Mouse (Mus musculus) testis, adult 2 months (tissue): ENCODE data around the gene Gad2. TPM values are rescaled to one million over a fixed set of nuclear protein-coding genes. Genes with fewer than 3 reads are reported as not detected.

Source experiments
- H3K27ac ChIP-seq: fragments of 200-500 bp; 2 replicates; pipeline ENCODE4 v1.5.1; 2012; ENCODE audit warnings: low read depth, low read length; ENCODE audit not compliant: control insufficient read depth, insufficient read depth
- H3K27me3 ChIP-seq: fragments of 200-500 bp; 2 replicates; pipeline ENCODE4 v1.6.1; 2012; ENCODE audit warnings: mild to moderate bottlenecking, low read length, moderate library complexity; ENCODE audit not compliant: control insufficient read depth, insufficient read depth
- H3K36me3 ChIP-seq: fragments of 200-500 bp; 2 replicates; pipeline ENCODE4 v1.6.1; 2012; ENCODE audit warnings: mild to moderate bottlenecking, low read length; ENCODE audit not compliant: control insufficient read depth, insufficient read depth
- H3K4me1 ChIP-seq: fragments of 200-500 bp; 2 replicates; pipeline ENCODE4 v1.6.1; 2012; ENCODE audit warnings: low read length; ENCODE audit not compliant: control insufficient read depth, insufficient read depth
- H3K4me3 ChIP-seq: fragments of 200-500 bp; 2 replicates; pipeline ENCODE4 v1.5.1; 2012; ENCODE audit warnings: low read depth, mild to moderate bottlenecking, low read length, moderate library complexity, mixed read lengths; ENCODE audit not compliant: control insufficient read depth
- CTCF ChIP-seq: fragments of 200-500 bp; IDR thresholded peaks from 2 replicates; pipeline ENCODE4 v1.5.1; 2012; ENCODE audit warnings: low read depth, mild to moderate bottlenecking, inconsistent platforms, low read length, moderate library complexity; ENCODE audit not compliant: control insufficient read depth, insufficient read depth, insufficient replicate concordance
- POLR2A ChIP-seq: fragments of 200-500 bp; IDR thresholded peaks from 2 replicates; pipeline ENCODE4 v1.6.1; 2012; ENCODE audit warnings: low read depth, mild to moderate bottlenecking, inconsistent platforms, low read length, moderate library complexity; ENCODE audit not compliant: control insufficient read depth
- polyA plus RNA-seq: library from polyadenylated mRNA; depleted of rRNA; stranded (reverse); fragments of >200 nt; gene quantifications from 2 replicates; pipeline ENCODE4 v1.2.3, GENCODE M21; 2012

Gad2 gene
- polyA plus RNA-seq, 1 experiment = 0.93 TPM

GRCm38 (mm10) chr2:22663731-22664130 lies 41.7 kb downstream of the Gad2 start:
- H3K27me3 ChIP-seq = no peaks in the 10 kb centered on the region
- TF ChIP-seq POLR2A (no peak), CTCF (no peak)
- H3K4me1 ChIP-seq = no peaks in the 10 kb centered on the region
- H3K36me3 ChIP-seq = no peaks in the 10 kb centered on the region
- no peak overlapping the region for H3K4me3 ChIP-seq
- H3K27ac ChIP-seq = no peak overlapping the region

- H3K27ac ChIP-seq = no peak overlapping the region
- TF ChIP-seq CTCF (no peak), POLR2A (no peak)
- no peaks in the 10 kb centered on the region for H3K36me3 ChIP-seq
- no peaks in the 10 kb centered on the region for H3K27me3 ChIP-seq
- no peaks in the 10 kb centered on the region for H3K4me1 ChIP-seq
- no peak overlapping the region for H3K4me3 ChIP-seq
Measured at GRCm38 (mm10) chr2:22670415-22670814, 48.4 kb downstream of the Gad2 start.

- Histone ChIP-seq H3K27ac (no peak overlapping the region), H3K4me3 (no peak overlapping the region), H3K27me3 (no peaks in the 10 kb centered on the region), H3K4me1 (no peaks in the 10 kb centered on the region), H3K36me3 (no peaks in the 10 kb centered on the region)
- TF ChIP-seq POLR2A (no peak), CTCF (no peak)
Measured at GRCm38 (mm10) chr2:22671348-22671747, 49.3 kb downstream of the Gad2 start.

GRCm38 (mm10) chr2:22677066-22677465 lies 55.1 kb downstream of the Gad2 start:
- no peaks in the 10 kb centered on the region for H3K36me3 ChIP-seq
- no peak for TF ChIP-seq POLR2A
- no peak for TF ChIP-seq CTCF
- H3K27ac ChIP-seq = no peak overlapping the region
- no peaks in the 10 kb centered on the region for H3K4me1 ChIP-seq
- H3K4me3 ChIP-seq = no peak overlapping the region
- H3K27me3 ChIP-seq = no peaks in the 10 kb centered on the region

GRCm38 (mm10) chr2:22679944-22680343 lies 57.9 kb downstream of the Gad2 start:
- no peaks in the 10 kb centered on the region for H3K27me3 ChIP-seq
- H3K27ac ChIP-seq = no peak overlapping the region
- H3K36me3 ChIP-seq = no peaks in the 10 kb centered on the region
- no peak overlapping the region for H3K4me3 ChIP-seq
- TF ChIP-seq POLR2A = no peak
- no peak for TF ChIP-seq CTCF
- H3K4me1 ChIP-seq = no peaks in the 10 kb centered on the region

- Histone ChIP-seq H3K27me3 (no peaks in the 10 kb centered on the region), H3K36me3 (no peaks in the 10 kb centered on the region), H3K4me1 (no peaks in the 10 kb centered on the region), H3K4me3 (no peak overlapping the region), H3K27ac (no peak overlapping the region)
- no peak for TF ChIP-seq CTCF
- no peak for TF ChIP-seq POLR2A
Measured at GRCm38 (mm10) chr2:22689969-22690368, 68.0 kb downstream of the Gad2 start.

DNA sequence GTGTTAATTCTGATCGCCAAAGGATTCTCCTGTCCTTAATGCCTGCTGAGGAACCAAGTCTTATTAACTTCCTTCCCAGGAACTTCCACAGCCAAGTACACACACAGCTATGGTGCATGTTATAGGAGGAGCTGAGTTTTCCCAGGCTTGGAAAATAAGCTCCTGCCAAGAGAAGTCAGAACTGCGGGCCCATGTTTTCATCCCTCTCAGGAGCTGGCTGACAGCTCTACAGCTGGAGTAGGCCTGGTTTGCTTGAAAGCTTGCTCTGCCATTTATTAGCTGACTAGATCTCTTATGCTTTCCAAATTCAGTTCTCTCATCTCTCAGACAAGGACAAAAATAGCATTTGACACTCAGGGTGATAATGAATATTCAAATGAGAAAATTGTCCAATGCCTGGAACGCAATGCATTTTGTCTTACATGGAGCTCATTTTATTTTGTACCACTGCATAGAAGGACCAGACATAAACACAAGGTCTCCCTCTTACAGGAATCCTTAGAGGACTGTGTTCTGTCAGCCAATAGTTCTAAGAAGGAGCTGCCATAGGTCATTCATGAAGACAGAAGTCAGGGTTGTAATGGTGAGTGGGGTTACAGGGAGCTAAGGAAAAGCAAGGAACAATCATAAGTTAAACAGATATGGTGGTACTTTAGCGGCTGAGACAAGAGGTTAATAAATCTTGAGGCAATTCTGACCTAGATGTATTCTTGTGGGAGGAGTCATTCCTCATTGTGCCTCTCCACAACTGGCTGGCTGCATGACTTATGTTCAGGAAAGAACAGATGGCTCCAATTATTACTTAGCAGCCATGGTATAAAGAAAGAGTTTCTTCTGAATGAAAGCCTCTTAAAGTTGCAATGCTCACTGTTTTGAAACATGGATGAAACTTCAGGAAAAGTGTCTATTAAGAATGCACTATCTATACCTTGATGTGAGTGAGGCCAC lies 83.0 kb downstream of the Gad2 start:
- no peaks in the 10 kb centered on the region for H3K27me3 ChIP-seq
- H3K4me1 ChIP-seq = no peaks in the 10 kb centered on the region
- H3K36me3 ChIP-seq = no peaks in the 10 kb centered on the region
- H3K4me3 ChIP-seq = no peak overlapping the region
- no peak overlapping the region for H3K27ac ChIP-seq
- TF ChIP-seq CTCF (no peak), POLR2A (no peak)

- H3K4me3 ChIP-seq = no peak overlapping the region
- H3K4me1 ChIP-seq = no peaks in the 10 kb centered on the region
- H3K27ac ChIP-seq = no peak overlapping the region
- no peak for TF ChIP-seq CTCF
- no peak for TF ChIP-seq POLR2A
- no peaks in the 10 kb centered on the region for H3K36me3 ChIP-seq
- H3K27me3 ChIP-seq = no peaks in the 10 kb centered on the region
Measured at GRCm38 (mm10) chr2:22706233-22706632, 84.2 kb downstream of the Gad2 start.
